In the genomic region with DNA sequence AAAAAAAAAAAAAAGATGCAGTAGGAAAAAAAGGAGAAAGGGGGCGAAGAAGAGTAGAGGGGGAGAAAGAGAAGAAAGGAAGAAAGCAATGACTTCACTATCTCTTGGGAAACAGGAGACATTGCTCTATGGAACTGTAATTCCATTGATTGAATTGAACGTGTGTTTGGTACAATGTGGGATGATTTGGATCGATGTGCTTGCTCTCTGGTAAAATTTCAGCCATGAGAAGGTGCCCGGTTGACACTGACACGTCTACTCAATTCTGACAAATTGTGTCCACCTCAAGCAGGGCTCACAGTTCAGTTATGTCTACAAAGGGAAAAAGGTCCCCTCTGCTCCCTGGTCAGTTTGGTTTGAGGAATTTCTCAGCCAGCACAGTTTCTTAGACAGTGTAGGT, we compare ENCODE assay signal across 18 mouse cellular contexts.
DNase-seq lines count a peak whose midpoint lies in the region; ATAC-seq and TF ChIP-seq lines count a peak whose summit lies in the region.
"Had no signal": no experiment of that assay in that cellular context is flagged by ENCODE, and none has a peak within 500 bp of the region (broad histone marks: within the 10 kb centered on the region; RNA-seq: fewer than 3 reads in every experiment).

No protein-coding gene starts in this region.

- peak overlapping the region; percentile 100 for H3K27ac ChIP-seq in liver, adult 2 months (replicated peaks; ENCODE audit: insufficient read depth, low read depth, low read length)
- no peak overlapping the region for H3K27ac ChIP-seq in liver, embryonic 12.5 days

- H3K9me3 ChIP-seq in liver, embryonic 12.5 days (replicated peaks), result no peaks in the 10 kb centered on the region
- H3K9me3 ChIP-seq: G1E had no signal

- no peaks in the 10 kb centered on the region for H3K36me3 ChIP-seq in liver, adult 2 months (ENCODE audit: control insufficient read depth, insufficient read depth, low read length)
- no peaks in the 10 kb centered on the region for H3K36me3 ChIP-seq in liver, embryonic 12.5 days
- H3K36me3 ChIP-seq: G1E had no signal

- H3K79me2 ChIP-seq in liver, adult 2 months (ENCODE audit: control insufficient read depth, insufficient read depth, low read length), result no peaks in the 10 kb centered on the region

- 0 out of 2 replicates have a peak overlapping the region, but pooled peaks have one; percentile 34 for H3K9ac ChIP-seq in liver, adult 2 months (ENCODE audit: low read depth, low read length)
- H3K9ac ChIP-seq in liver, embryonic 12.5 days, result no peak overlapping the region

- no peak overlapping the region for H3K4me2 ChIP-seq in liver, embryonic 12.5 days

- H3K4me3 ChIP-seq in liver, adult 2 months (ENCODE audit: insufficient read depth, low read depth, low read length), result no peak overlapping the region
- no peak overlapping the region for H3K4me3 ChIP-seq in liver, embryonic 12.5 days

- 39% methylated on average over 5 of the region's 5 CpGs for WGBS in liver, adult 2 months
- 80% methylated on average over 5 of the region's 5 CpGs for WGBS in liver, embryonic 12.5 days (ENCODE audit: insufficient replicate concordance)

- H3K27me3 ChIP-seq in liver, adult 2 months (ENCODE audit: control insufficient read depth, insufficient read depth, low read length), result no peaks in the 10 kb centered on the region
- H3K27me3 ChIP-seq in liver, embryonic 12.5 days (replicated peaks), result no peaks in the 10 kb centered on the region
- H3K27me3 ChIP-seq: CH12.LX had no signal

- H3K4me1 ChIP-seq in liver, adult 2 months (ENCODE audit: control insufficient read depth, insufficient read depth, low read length), result peaks cover 23% of the 10 kb centered on the region
- no peaks in the 10 kb centered on the region for H3K4me1 ChIP-seq in liver, embryonic 12.5 days

- DNase-seq in liver, adult 2 months (ENCODE audit: extremely low read depth, low read depth, low spot score), result peak; percentile 93
- DNase-seq: adrenal gland, adult 2 months; adrenal gland, adult 8-10 months; adrenal gland, postnatal 10 days; adrenal gland, postnatal 14 days; adrenal gland, postnatal 25 days; adrenal gland, postnatal 36 days; B cell, adult 2 months; cerebellum, adult 11 months; cerebellum, adult 11-12 months; cerebellum, adult 18-20 months; cerebellum, adult 2 months had no signal

- no peak for ATAC-seq in liver, embryonic 12.5 days
- ATAC-seq: activated CD4-positive, CD25-positive, alpha-beta regulatory T cell, adult 4 months; CD4-positive, CD25-positive, alpha-beta regulatory T cell, adult 4 months; Patski had no signal

- TF ChIP-seq POLR2A in liver, adult 2 months (IDR thresholded peaks at IDR 0.05; ENCODE audit: extremely low read depth, insufficient read depth, low read length), result no peak

- no peak for TF ChIP-seq CTCF in liver, adult 2 months (IDR thresholded peaks at IDR 0.05; ENCODE audit: low read depth, low read length)
